Mouse (Mus musculus): ENCODE results near the gene Klf15.
A peak's percentile ranks its signal among the peaks of the same experiment; 100 is the strongest.

Gene Klf15

GRCm38 (mm10) chr6:90462181-90462706 is at the start of gene Klf15:
Klf15 (plus strand) TSS chr6:90462576.
- DNase-seq (ENCODE audit: inconsistent age in 2 of 2, low spot score in 1 of 2): peak; percentile 89 to 94

GRCm38 (mm10) chr6:90422565-90422964 is 39.8 kb upstream of the Klf15 start:
- DNase-seq (ENCODE audit: inconsistent age in 2 of 2, low spot score in 1 of 2): peak; percentile 86 to 92

GRCm38 (mm10) chr6:90425361-90425760 is 37.0 kb upstream of the Klf15 start:
- DNase-seq (ENCODE audit: inconsistent age in 2 of 2, low spot score in 1 of 2): no peak

GRCm38 (mm10) chr6:90426003-90426402 is 36.4 kb upstream of the Klf15 start:
- DNase-seq (ENCODE audit: inconsistent age in 2 of 2, low spot score in 1 of 2): no peak

- DNase-seq (ENCODE audit: inconsistent age in 2 of 2, low spot score in 1 of 2): peak; percentile 83 to 93
Measured at GRCm38 (mm10) chr6:90428380-90428974, 33.9 kb upstream of the Klf15 start, which contains the start of gene Cfap100. Cfap100 (minus strand) TSS chr6:90428797.

GRCm38 (mm10) chr6:90429911-90430310 is 32.5 kb upstream of the Klf15 start:
- no peak for DNase-seq (ENCODE audit: inconsistent age in 2 of 2, low spot score in 1 of 2)

- no peak for DNase-seq (ENCODE audit: inconsistent age in 2 of 2, low spot score in 1 of 2)
Measured at GRCm38 (mm10) chr6:90431487-90431886, 30.9 kb upstream of the Klf15 start.

- DNase-seq (ENCODE audit: inconsistent age in 2 of 2, low spot score in 1 of 2): no peak
Measured at GRCm38 (mm10) chr6:90434687-90435086, 27.7 kb upstream of the Klf15 start.

GRCm38 (mm10) chr6:90435195-90435618 is 27.2 kb upstream of the Klf15 start:
- DNase-seq (ENCODE audit: inconsistent age in 2 of 2, low spot score in 1 of 2): peak; percentile 83 to 93

- DNase-seq (ENCODE audit: inconsistent age in 2 of 2, low spot score in 1 of 2): no peak
Measured at GRCm38 (mm10) chr6:90436192-90436907, 26.0 kb upstream of the Klf15 start.

- no peak for DNase-seq (ENCODE audit: inconsistent age in 2 of 2, low spot score in 1 of 2)
Measured at GRCm38 (mm10) chr6:90437041-90437440, 25.3 kb upstream of the Klf15 start.

GRCm38 (mm10) chr6:90446883-90447282 is 15.5 kb upstream of the Klf15 start:
- DNase-seq (ENCODE audit: inconsistent age in 2 of 2, low spot score in 1 of 2): no peak

- DNase-seq (ENCODE audit: inconsistent age in 2 of 2, low spot score in 1 of 2): peak; percentile 81 to 95
Measured at GRCm38 (mm10) chr6:90450179-90450578, 12.2 kb upstream of the Klf15 start.

- DNase-seq (ENCODE audit: inconsistent age in 2 of 2, low spot score in 1 of 2): peak; percentile 58 to 81
Measured at GRCm38 (mm10) chr6:90450697-90451096, 11.7 kb upstream of the Klf15 start.

GRCm38 (mm10) chr6:90451512-90451911 is 10.9 kb upstream of the Klf15 start:
- DNase-seq (ENCODE audit: inconsistent age in 2 of 2, low spot score in 1 of 2): no peak

GRCm38 (mm10) chr6:90452603-90453002 is 9.8 kb upstream of the Klf15 start:
- no peak for DNase-seq (ENCODE audit: inconsistent age in 2 of 2, low spot score in 1 of 2)

- no peak for DNase-seq (ENCODE audit: inconsistent age in 2 of 2, low spot score in 1 of 2)
Measured at GRCm38 (mm10) chr6:90453751-90454150, 8.6 kb upstream of the Klf15 start.

GRCm38 (mm10) chr6:90457421-90457820 is 5.0 kb upstream of the Klf15 start:
- DNase-seq (ENCODE audit: inconsistent age in 2 of 2, low spot score in 1 of 2): no peak

GRCm38 (mm10) chr6:90461181-90461580 is 1.2 kb upstream of the Klf15 start:
- no peak for DNase-seq (ENCODE audit: inconsistent age in 2 of 2, low spot score in 1 of 2)

- DNase-seq (ENCODE audit: inconsistent age in 2 of 2, low spot score in 1 of 2): peak in 1 of 2 experiments; percentile 57
Measured at GRCm38 (mm10) chr6:90461771-90462170, 605 bp upstream of the Klf15 start.

- DNase-seq (ENCODE audit: inconsistent age in 2 of 2, low spot score in 1 of 2): peak in 1 of 2 experiments; percentile 75
Measured at GRCm38 (mm10) chr6:90462841-90463227, 458 bp downstream of the Klf15 start.

- DNase-seq (ENCODE audit: inconsistent age in 2 of 2, low spot score in 1 of 2): peak; percentile 96
Measured at GRCm38 (mm10) chr6:90463228-90463862, 969 bp downstream of the Klf15 start.

Measured in adrenal gland, adult (tissue).